Mouse (Mus musculus) lung, postnatal 0 days (tissue): ENCODE results near the gene Grasp.

Experiments used
- CTCF ChIP-seq: IDR thresholded peaks from 2 replicates; pipeline ENCODE4 v1.5.1; 2016; ENCODE audit warnings: antibody characterized with exemption, mild to moderate bottlenecking
- EP300 ChIP-seq: IDR thresholded peaks from 2 replicates; pipeline ENCODE4 v1.6.1; 2016; ENCODE audit warnings: antibody characterized with exemption, mild to moderate bottlenecking, control low read depth

DNA sequence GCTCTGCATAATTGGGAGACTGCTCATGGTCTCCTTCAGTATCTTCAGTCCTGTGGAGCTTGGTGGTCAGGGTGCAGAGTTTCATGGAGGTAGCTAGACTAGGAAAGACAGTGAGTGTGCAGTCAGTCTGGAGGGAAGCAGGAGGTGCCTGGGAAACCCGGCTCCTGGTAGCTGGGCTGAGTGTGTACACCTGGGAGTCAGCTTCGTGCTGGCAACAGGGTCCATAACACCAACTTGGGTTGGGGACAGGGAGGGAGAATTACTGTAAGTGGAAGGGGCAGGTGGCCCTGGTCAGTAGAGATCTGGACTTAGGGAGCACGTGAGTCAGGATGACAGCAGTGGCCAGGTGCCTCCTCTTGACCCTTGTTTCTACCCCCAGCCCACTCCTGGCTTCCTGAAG, 35.9 kb downstream of the Grasp start:
- no peak for TF ChIP-seq CTCF
- TF ChIP-seq EP300: no peak
